Mouse (Mus musculus) spleen, adult 2 months (tissue): ENCODE measurements at regions not wholly inside any gene's neighbourhood (a gene's known extent, or its start where the extent isn't known, plus 50 kb on each side); places are given as distances from the start of the nearest gene placed in this dataset.

Experiments used
- DNase-seq, 2 experiments: peaks; one replicate each; pipeline versions ENCODE4 v3.0.0 to v3.0.0-alpha.2; 2012 to 2021; ENCODE audit warnings: low spot score in 2 of 2, low read depth in 1 of 2
- H3K27ac ChIP-seq: fragments of 200-500 bp; 2 replicates; pipeline ENCODE4 v1.5.1; 2012; ENCODE audit warnings: low read length, inconsistent platforms; ENCODE audit not compliant: insufficient read depth
- H3K27me3 ChIP-seq: fragments of 200-500 bp; 2 replicates; pipeline ENCODE4 v1.6.1; 2012; ENCODE audit warnings: mild to moderate bottlenecking, moderate library complexity, low read length, inconsistent platforms; ENCODE audit not compliant: control insufficient read depth, insufficient read depth
- H3K36me3 ChIP-seq: fragments of 200-500 bp; 2 replicates; pipeline ENCODE4 v1.6.1; 2012; ENCODE audit warnings: mild to moderate bottlenecking, low read length, inconsistent platforms; ENCODE audit not compliant: control insufficient read depth, insufficient read depth
- H3K4me1 ChIP-seq: fragments of 200-500 bp; 2 replicates; pipeline ENCODE4 v1.6.1; 2011; ENCODE audit warnings: inconsistent platforms; ENCODE audit not compliant: control insufficient read depth, insufficient read depth, insufficient read length
- H3K4me3 ChIP-seq: fragments of 200-500 bp; 2 replicates; pipeline ENCODE4 v1.5.1; 2011; ENCODE audit warnings: mild to moderate bottlenecking, inconsistent platforms; ENCODE audit not compliant: insufficient read depth, insufficient read length; ENCODE audit errors: extremely low read depth
- CTCF ChIP-seq: fragments of 200-500 bp; IDR thresholded peaks from 2 replicates; pipeline ENCODE4 v1.5.1; 2011; ENCODE audit warnings: mild to moderate bottlenecking, inconsistent platforms; ENCODE audit not compliant: insufficient read depth, insufficient read length, insufficient replicate concordance; ENCODE audit errors: extremely low read depth
- POLR2A ChIP-seq: fragments of 200-500 bp; IDR thresholded peaks from 2 replicates; pipeline ENCODE4 v1.6.1; 2011; ENCODE audit warnings: low read depth, low read length, inconsistent platforms
- WGBS: fragments of 180-500 bp; shearing (Covaris S2); methylation state at CpG from one replicate; pipeline ENCODE4 v1.1.7; 2018; 5-methylcytosine and 5-hydroxymethylcytosine counted together

- 90% methylated on average over 5 of the region's 8 CpGs for WGBS
- TF ChIP-seq POLR2A (no peak), CTCF (no peak)
- Histone ChIP-seq H3K27me3 (no peaks in the 10 kb centered on the region), H3K36me3 (no peaks in the 10 kb centered on the region), H3K27ac (no peak overlapping the region), H3K4me3 (no peak overlapping the region), H3K4me1 (no peaks in the 10 kb centered on the region)
- no peak for DNase-seq
Measured at GRCm38 (mm10) chr16:78449231-78449630, 72.2 kb upstream of the Btg3 start.

- no peaks in the 10 kb centered on the region for H3K27me3 ChIP-seq
- H3K4me1 ChIP-seq: no peaks in the 10 kb centered on the region
- H3K27ac ChIP-seq: no peak overlapping the region
- DNase-seq: no peak
- H3K36me3 ChIP-seq: no peaks in the 10 kb centered on the region
- no peak overlapping the region for H3K4me3 ChIP-seq
- 94% methylated on average over 8 of the region's 8 CpGs for WGBS
- no peak for TF ChIP-seq CTCF
- no peak for TF ChIP-seq POLR2A
Measured at GRCm38 (mm10) chr16:78443262-78443661, 66.3 kb upstream of the Btg3 start.

- 90% methylated on average over 7 of the region's 7 CpGs for WGBS
- H3K4me3 ChIP-seq: no peak overlapping the region
Measured at GRCm38 (mm10) chr16:78442830-78443229, 65.8 kb upstream of the Btg3 start.

GRCm38 (mm10) chr16:78441961-78442360 lies 65.0 kb upstream of the Btg3 start:
- no peaks in the 10 kb centered on the region for H3K36me3 ChIP-seq
- WGBS: 85% methylated on average over 6 of the region's 6 CpGs
- no peak for TF ChIP-seq CTCF
- TF ChIP-seq POLR2A: no peak

More at GRCm38 (mm10) chr16:78442830-78443229, 65.8 kb upstream of the Btg3 start:
- Histone ChIP-seq H3K4me1 (no peaks in the 10 kb centered on the region), H3K27me3 (no peaks in the 10 kb centered on the region), H3K36me3 (no peaks in the 10 kb centered on the region), H3K27ac (no peak overlapping the region)
- no peak for TF ChIP-seq POLR2A
- TF ChIP-seq CTCF: no peak
- no peak for DNase-seq

GRCm38 (mm10) chr16:78435707-78436106 lies 58.7 kb upstream of the Btg3 start:
- TF ChIP-seq POLR2A (no peak), CTCF (no peak)
- Histone ChIP-seq H3K4me3 (no peak overlapping the region), H3K27me3 (no peaks in the 10 kb centered on the region), H3K4me1 (no peaks in the 10 kb centered on the region), H3K27ac (no peak overlapping the region), H3K36me3 (no peaks in the 10 kb centered on the region)
- DNase-seq: no peak
- WGBS: 16% methylated on average over 5 of the region's 5 CpGs

More at GRCm38 (mm10) chr16:78441961-78442360, 65.0 kb upstream of the Btg3 start:
- no peaks in the 10 kb centered on the region for H3K4me1 ChIP-seq
- H3K4me3 ChIP-seq: no peak overlapping the region
- no peak for DNase-seq
- no peak overlapping the region for H3K27ac ChIP-seq
- H3K27me3 ChIP-seq: no peaks in the 10 kb centered on the region

GRCm38 (mm10) chr16:78427470-78428041 lies 50.6 kb upstream of the Btg3 start:
- Histone ChIP-seq H3K4me1 (no peaks in the 10 kb centered on the region), H3K27me3 (no peaks in the 10 kb centered on the region; the same call in 1 of the 2 replicates), H3K4me3 (no peak overlapping the region), H3K36me3 (no peaks in the 10 kb centered on the region), H3K27ac (no peak overlapping the region)
- 64% methylated on average over 16 of the region's 16 CpGs for WGBS
- TF ChIP-seq CTCF: no peak
- no peak for TF ChIP-seq POLR2A
- no peak for DNase-seq
